Mouse (Mus musculus): Measurements from ENCODE around the gene Vcp. TPM values are rescaled to one million over a fixed set of nuclear protein-coding genes. Genes with fewer than 3 reads are reported as not detected.

Gene Vcp
- total and polyA plus RNA-seq, 2 experiments from 2014 or later, result 166 to 438 TPM

DNA sequence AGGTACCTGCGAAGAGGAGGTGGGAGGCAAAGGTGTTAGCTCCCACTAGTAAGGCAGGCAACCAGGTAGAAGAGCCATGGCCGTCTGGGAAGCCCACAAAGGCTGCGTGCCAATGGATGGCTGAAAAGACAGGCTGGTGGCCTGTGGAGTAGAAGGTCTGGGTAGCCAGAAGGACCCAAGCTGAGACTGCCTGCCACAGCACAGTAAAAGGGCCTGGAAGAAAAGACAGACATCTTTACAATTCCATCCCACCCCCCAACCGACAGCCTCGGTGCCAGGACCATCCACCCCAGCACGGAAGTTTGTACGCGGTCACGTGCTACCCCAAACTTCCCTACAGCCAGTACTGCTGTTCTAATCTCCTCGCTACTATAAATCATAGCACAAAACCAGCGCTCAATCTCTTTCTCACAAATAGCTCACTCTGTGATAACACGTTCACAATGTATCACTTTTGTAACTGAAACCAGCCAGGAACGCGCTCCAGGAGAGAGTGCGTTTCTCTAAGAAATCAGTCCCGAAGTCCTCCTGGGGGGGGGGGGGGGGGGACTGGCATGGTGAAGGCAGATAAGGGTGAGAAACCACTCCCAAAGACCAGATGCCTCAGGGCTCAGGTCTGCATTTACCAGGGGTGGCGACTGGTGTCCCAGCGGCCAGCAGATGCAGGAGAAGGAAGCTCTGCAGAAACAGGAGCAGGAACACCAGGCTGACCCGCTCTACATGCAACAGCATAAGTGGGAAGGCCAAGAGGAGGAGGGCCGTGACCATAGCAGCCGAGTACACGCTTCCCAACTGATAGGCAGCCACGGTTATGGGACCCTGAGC, 19.5 kb upstream of the Vcp start:
- no peak for ATAC-seq (ENCODE audit: insufficient read depth, low read depth)

DNA sequence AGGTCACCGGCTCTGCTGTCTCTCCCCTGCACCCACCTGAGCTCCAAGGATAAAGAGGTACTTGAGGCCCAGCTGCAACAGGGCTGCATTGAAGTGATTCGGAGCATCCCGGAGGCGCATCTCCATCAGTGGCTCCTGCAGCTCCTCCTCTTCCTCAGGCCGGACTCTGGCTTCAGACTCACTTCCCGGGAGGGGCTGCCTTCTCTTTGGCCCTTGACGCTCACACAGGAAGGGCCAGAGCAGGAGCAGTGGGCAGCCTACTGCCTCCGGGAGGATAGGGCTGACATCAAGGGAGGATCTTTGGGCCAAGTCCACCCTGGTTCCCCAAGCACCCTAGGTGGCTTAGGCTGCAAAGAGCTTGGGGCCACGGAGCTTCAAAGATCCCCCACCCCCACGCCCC, 18.9 kb upstream of the Vcp start:
- no peak overlapping the region for H3K9ac ChIP-seq (replicated peaks; ENCODE audit: low read depth, low read length)
- WGBS, result 86% methylated on average over 10 of the region's 10 CpGs

More for the DNA sequence above, 19.5 kb upstream of the Vcp start:
- H3K9me3 ChIP-seq (replicated peaks; ENCODE audit: control insufficient read depth, low read length), result no peaks in the 10 kb centered on the region
- H3K4me1 ChIP-seq (ENCODE audit: control insufficient read depth, insufficient read depth), result no peaks in the 10 kb centered on the region
- no peak overlapping the region for H3K4me3 ChIP-seq (ENCODE audit: low read depth, low read length)
- peaks cover 59% of the 10 kb centered on the region for H3K36me3 ChIP-seq (replicated peaks; ENCODE audit: control insufficient read depth, insufficient read depth, low read length)
- H3K4me2 ChIP-seq (ENCODE audit: low read depth, low read length), result no peak overlapping the region
- DNase-seq (ENCODE audit: low spot score), result no peak
- no peaks in the 10 kb centered on the region for H3K27me3 ChIP-seq (ENCODE audit: control insufficient read depth, insufficient read depth, low read length)
- H3K9ac ChIP-seq (replicated peaks; ENCODE audit: low read depth, low read length), result no peak overlapping the region
- 90% methylated on average over 23 of the region's 23 CpGs for whole genome bisulfite sequencing
- TF ChIP-seq EP300 (IDR thresholded peaks at IDR 0.05; ENCODE audit: low read depth) (no peak), CTCF (IDR thresholded peaks at IDR 0.05; ENCODE audit: low read depth) (no peak)
- no peak overlapping the region for H3K27ac ChIP-seq (ENCODE audit: low read depth)

DNA sequence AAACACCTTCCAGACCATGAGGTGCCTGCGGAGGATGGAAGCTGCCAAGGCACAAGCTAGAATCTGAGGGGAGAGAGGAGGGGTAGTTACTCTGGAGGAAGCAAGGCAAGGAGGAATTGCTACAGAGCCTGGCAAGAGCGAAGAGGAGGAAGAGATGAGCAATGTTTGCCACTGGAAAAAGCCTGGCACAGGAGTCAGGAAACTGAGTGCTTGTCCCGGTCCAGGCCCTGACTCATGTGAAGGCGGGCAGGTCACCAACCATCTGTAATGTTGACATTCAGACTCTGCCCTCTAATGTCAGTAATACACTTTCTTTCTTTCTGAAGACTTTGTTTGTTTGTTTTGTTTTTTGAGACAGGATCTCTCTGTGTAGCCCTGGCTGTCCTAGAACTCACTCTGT, 17.8 kb upstream of the Vcp start:
- TF ChIP-seq EP300 (IDR thresholded peaks at IDR 0.05; ENCODE audit: low read depth) (no peak), CTCF (IDR thresholded peaks at IDR 0.05; ENCODE audit: low read depth) (no peak)
- H3K4me1 ChIP-seq (ENCODE audit: control insufficient read depth, insufficient read depth), result no peaks in the 10 kb centered on the region
- no peak overlapping the region for H3K9ac ChIP-seq (replicated peaks; ENCODE audit: low read depth, low read length)
- WGBS, result 82% methylated on average over 4 of the region's 4 CpGs
- no peaks in the 10 kb centered on the region for H3K9me3 ChIP-seq (replicated peaks; ENCODE audit: control insufficient read depth, low read length)
- no peaks in the 10 kb centered on the region for H3K27me3 ChIP-seq (ENCODE audit: control insufficient read depth, insufficient read depth, low read length)
- H3K36me3 ChIP-seq (replicated peaks; ENCODE audit: control insufficient read depth, insufficient read depth, low read length), result peaks cover 53% of the 10 kb centered on the region
- DNase-seq (ENCODE audit: low spot score), result no peak
- ATAC-seq (ENCODE audit: insufficient read depth, low read depth), result no peak
- no peak overlapping the region for H3K4me3 ChIP-seq (ENCODE audit: low read depth, low read length)
- H3K27ac ChIP-seq (ENCODE audit: low read depth), result no peak overlapping the region
- no peak overlapping the region for H3K4me2 ChIP-seq (ENCODE audit: low read depth, low read length)

More for the DNA sequence above, 18.9 kb upstream of the Vcp start:
- H3K4me1 ChIP-seq (ENCODE audit: control insufficient read depth, insufficient read depth), result no peaks in the 10 kb centered on the region
- H3K4me3 ChIP-seq (ENCODE audit: low read depth, low read length), result no peak overlapping the region
- H3K27me3 ChIP-seq (ENCODE audit: control insufficient read depth, insufficient read depth, low read length), result no peaks in the 10 kb centered on the region
- ATAC-seq (ENCODE audit: insufficient read depth, low read depth) (no peak), DNase-seq (ENCODE audit: low spot score) (no peak)
- TF ChIP-seq CTCF (IDR thresholded peaks at IDR 0.05; ENCODE audit: low read depth), result no peak
- TF ChIP-seq EP300 (IDR thresholded peaks at IDR 0.05; ENCODE audit: low read depth), result no peak
- H3K27ac ChIP-seq (ENCODE audit: low read depth), result no peak overlapping the region
- H3K36me3 ChIP-seq (replicated peaks; ENCODE audit: control insufficient read depth, insufficient read depth, low read length), result peaks cover 59% of the 10 kb centered on the region
- no peak overlapping the region for H3K4me2 ChIP-seq (ENCODE audit: low read depth, low read length)
- H3K9me3 ChIP-seq (replicated peaks; ENCODE audit: control insufficient read depth, low read length), result no peaks in the 10 kb centered on the region

DNA sequence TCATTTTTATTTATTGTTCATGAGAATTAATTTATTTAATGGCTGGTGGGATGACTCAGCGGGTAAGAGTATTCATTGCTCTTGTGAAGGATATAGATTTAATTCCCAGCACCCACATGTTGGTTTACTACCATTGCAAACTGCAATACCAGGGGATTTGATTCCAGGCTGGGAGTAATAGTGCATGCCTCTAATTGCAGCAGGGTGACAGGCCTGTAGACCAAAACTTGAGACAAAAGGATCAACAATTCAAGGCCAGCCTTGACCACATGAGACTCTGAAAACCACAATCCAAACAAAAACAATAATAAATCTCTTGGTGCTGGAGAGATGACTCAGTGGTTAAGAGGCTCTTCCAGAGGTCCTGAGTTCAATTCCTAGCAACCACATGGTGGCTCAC, 11.8 kb upstream of the Vcp start:
- Histone ChIP-seq H3K4me2 (ENCODE audit: low read depth, low read length) (no peak overlapping the region), H3K9ac (replicated peaks; ENCODE audit: low read depth, low read length) (no peak overlapping the region), H3K27me3 (ENCODE audit: control insufficient read depth, insufficient read depth, low read length) (no peaks in the 10 kb centered on the region), H3K4me1 (ENCODE audit: control insufficient read depth, insufficient read depth) (peaks cover 4% of the 10 kb centered on the region; the same call in 1 of the 2 replicates), H3K4me3 (ENCODE audit: low read depth, low read length) (no peak overlapping the region), H3K27ac (ENCODE audit: low read depth) (no peak overlapping the region), H3K9me3 (replicated peaks; ENCODE audit: control insufficient read depth, low read length) (no peaks in the 10 kb centered on the region), H3K36me3 (replicated peaks; ENCODE audit: control insufficient read depth, insufficient read depth, low read length) (no peaks in the 10 kb centered on the region)
- WGBS, result 96% methylated on average over 1 of the region's 1 CpGs
- ATAC-seq (ENCODE audit: insufficient read depth, low read depth) (no peak), DNase-seq (ENCODE audit: low spot score) (no peak)
- no peak for TF ChIP-seq CTCF (IDR thresholded peaks at IDR 0.05; ENCODE audit: low read depth)
- no peak for TF ChIP-seq EP300 (IDR thresholded peaks at IDR 0.05; ENCODE audit: low read depth)

DNA sequence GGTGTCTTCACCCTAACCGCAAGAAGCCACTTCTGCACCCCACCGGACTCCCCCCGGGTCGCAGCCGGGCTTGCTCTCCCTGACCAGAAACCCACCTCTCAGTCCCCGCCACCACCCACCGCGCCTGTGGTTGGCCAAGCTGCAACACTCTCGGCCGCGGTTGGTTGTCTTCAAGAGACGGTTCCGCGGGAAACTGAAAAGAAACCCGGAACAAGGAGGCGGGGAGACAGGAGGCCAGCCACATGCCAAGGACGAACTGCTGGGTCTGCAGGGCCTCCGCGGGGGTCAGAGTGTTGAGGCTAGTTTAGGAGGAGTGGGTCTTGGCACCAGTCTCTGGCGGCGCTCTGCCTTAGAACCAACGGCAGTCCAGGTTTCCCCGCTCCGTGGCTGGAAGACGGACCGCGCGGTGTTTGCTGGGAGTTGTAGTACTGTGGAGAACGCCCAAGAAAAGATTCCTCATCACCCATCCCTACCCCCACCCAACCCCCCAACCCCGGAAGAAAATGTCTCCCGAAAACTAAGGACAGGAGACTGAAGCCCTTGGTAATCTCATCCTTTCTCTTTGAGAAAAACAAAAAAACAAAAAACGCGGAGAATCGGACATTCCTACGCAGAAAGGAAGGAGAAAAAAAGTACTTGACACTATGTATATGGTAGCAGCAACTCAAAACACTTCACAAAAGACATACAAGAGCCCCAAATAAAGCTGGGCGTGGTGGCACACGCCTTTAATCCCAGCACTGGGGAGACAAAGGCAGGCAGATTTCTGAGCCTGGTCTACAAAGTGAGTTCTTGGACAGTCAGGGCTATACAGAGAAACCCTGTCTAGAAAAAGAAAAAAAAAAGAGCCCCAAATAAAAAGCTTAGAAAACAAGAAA, 10.1 kb upstream of the Vcp start, which contains the start of gene Fancg:
Fancg (minus strand) TSS at position 346 of the 878 bp plus-strand sequence.
- H3K4me1 ChIP-seq (ENCODE audit: control insufficient read depth, insufficient read depth), result peaks cover 4% of the 10 kb centered on the region; the same call in 1 of the 2 replicates
- peak within 1 kb of the TSS; percentile 76 for H3K4me2 ChIP-seq (ENCODE audit: low read depth, low read length)
- WGBS, result 1% methylated on average over 37 of the region's 37 CpGs
- peak within 1 kb of the TSS; percentile 52 for H3K9ac ChIP-seq (replicated peaks; ENCODE audit: low read depth, low read length)
- peak within 1 kb of the TSS; percentile 34; the same call in 1 of the 2 replicates for H3K27ac ChIP-seq (ENCODE audit: low read depth)
- DNase-seq (ENCODE audit: low spot score) (peak; percentile 61), ATAC-seq (ENCODE audit: insufficient read depth, low read depth) (peak; percentile 80)
- H3K4me3 ChIP-seq (ENCODE audit: low read depth, low read length), result peak within 1 kb of the TSS; percentile 92
- H3K36me3 ChIP-seq (replicated peaks; ENCODE audit: control insufficient read depth, insufficient read depth, low read length), result no peaks in the 10 kb centered on the region
- no peaks in the 10 kb centered on the region for H3K9me3 ChIP-seq (replicated peaks; ENCODE audit: control insufficient read depth, low read length)
- TF ChIP-seq CTCF (IDR thresholded peaks at IDR 0.05; ENCODE audit: low read depth), result no peak
- TF ChIP-seq EP300 (IDR thresholded peaks at IDR 0.05; ENCODE audit: low read depth), result no peak
- H3K27me3 ChIP-seq (ENCODE audit: control insufficient read depth, insufficient read depth, low read length), result no peaks in the 10 kb centered on the region

Data from heart, postnatal 0 days (tissue).